16 mouse cellular contexts compared by ENCODE assay signal in genomic region chr12:16189441-16189840, GRCm38 (mm10).
DNase-seq lines count a peak whose midpoint lies in the region; ATAC-seq and TF ChIP-seq lines count a peak whose summit lies in the region.
"Had no signal": no experiment of that assay in that cellular context is flagged by ENCODE, and none has a peak within 500 bp of the region (broad histone marks: within the 10 kb centered on the region; RNA-seq: fewer than 3 reads in every experiment).

No protein-coding gene starts in this region.

- no peaks in the 10 kb centered on the region for H3K27me3 ChIP-seq in kidney, adult 2 months (replicated peaks; ENCODE audit: control insufficient read depth, insufficient read depth, low read length)
- H3K27me3 ChIP-seq in kidney, embryonic 15.5 days: peaks cover 2% of the 10 kb centered on the region; the same call in 1 of the 2 replicates
- H3K27me3 ChIP-seq in CH12.LX (replicated peaks): no peaks in the 10 kb centered on the region
- H3K27me3 ChIP-seq in hindbrain, embryonic 10.5 days (ENCODE audit: insufficient read depth, poor library complexity, severe bottlenecking): no peaks in the 10 kb centered on the region
- H3K27me3 ChIP-seq: forebrain, embryonic 12.5 days; hindbrain, embryonic 13.5 days; limb, embryonic 12.5 days had no signal

- no peaks in the 10 kb centered on the region for H3K4me1 ChIP-seq in kidney, adult 2 months (ENCODE audit: control insufficient read depth, insufficient read depth, low read length)
- H3K4me1 ChIP-seq in kidney, embryonic 15.5 days: peaks cover 16% of the 10 kb centered on the region
- H3K4me1 ChIP-seq in CH12.LX (ENCODE audit: control insufficient read depth in 1 of 2, insufficient read depth in 2 of 2): peaks cover 0 to 24% of the 10 kb centered on the region in 2 experiments; a peak in 2 of 4 replicates
- H3K4me1 ChIP-seq in cortical plate, adult 2 months (ENCODE audit: control insufficient read depth, insufficient read depth, low read length): no peaks in the 10 kb centered on the region; the same call in 1 of the 2 replicates
- peaks cover 7% of the 10 kb centered on the region for H3K4me1 ChIP-seq in hindbrain, embryonic 10.5 days (replicated peaks)

- DNase-seq in adrenal gland, adult (ENCODE audit: inconsistent age in 2 of 2, low spot score in 1 of 2): peak; percentile 17 to 78
- no peak for DNase-seq in adrenal gland, adult 18-20 months (ENCODE audit: low spot score in 2 of 2)
- DNase-seq in kidney, adult 2 months: peak; percentile 40
- DNase-seq in CH12.LX (ENCODE audit: extremely low read depth): peak; percentile 17
- DNase-seq in hindbrain, embryonic 10.5 days (ENCODE audit: low spot score): no peak
- no peak for DNase-seq in frontal cortex, postnatal 36 days (ENCODE audit: low spot score in 2 of 2)
- DNase-seq: gastrocnemius, postnatal 14 days; layer of hippocampus, postnatal 36 days had no signal

- ATAC-seq in kidney, embryonic 15.5 days (replicated peaks; ENCODE audit: low FRiP score): no peak
- ATAC-seq: activated CD4-positive, CD25-positive, alpha-beta regulatory T cell, adult 4 months; intestine, postnatal 0 days had no signal

- no peaks in the 10 kb centered on the region for H3K9me3 ChIP-seq in kidney, embryonic 15.5 days (replicated peaks)
- no peaks in the 10 kb centered on the region for H3K9me3 ChIP-seq in CH12.LX (replicated peaks; ENCODE audit: low read length)
- H3K9me3 ChIP-seq in hindbrain, embryonic 10.5 days: no peaks in the 10 kb centered on the region
- H3K9me3 ChIP-seq: forebrain, embryonic 12.5 days; hindbrain, embryonic 13.5 days; limb, embryonic 12.5 days had no signal

- in situ Hi-C loops in CH12.LX (cut with MboI; ENCODE audit: low pct_ligation_motif_present, low pct_unique_long_range_greater_than_20kb, low sequenced_read_pairs): loop anchor here (25.0 kb wide), 1 partner anchor 652 kb away; no protein-coding TSS in a partner anchor

- dilution Hi-C loops in CH12.LX (cut with MboI; ENCODE audit: extremely low pct_ligation_motif_present, extremely low pct_unique_long_range_greater_than_20kb, low sequenced_read_pairs): no loop called here

- TF ChIP-seq EP300 in CH12.LX (IDR thresholded peaks at IDR 0.05; ENCODE audit: low read length): no peak

- TF ChIP-seq POLR2A in kidney, adult 2 months (IDR thresholded peaks at IDR 0.05; ENCODE audit: low read depth, low read length): no peak
- no peak for TF ChIP-seq POLR2A in CH12.LX (IDR thresholded peaks at IDR 0.05; ENCODE audit: low read depth, low read length)
- no peak for TF ChIP-seq POLR2A in cortical plate, adult 2 months (IDR thresholded peaks at IDR 0.05; ENCODE audit: extremely low read depth, insufficient read depth, low read length)

- no peaks in the 10 kb centered on the region for H3K79me2 ChIP-seq in CH12.LX (replicated peaks; ENCODE audit: control insufficient read depth, extremely low read depth, insufficient read depth, poor library complexity, severe bottlenecking)

- peak; percentile 41 for TF ChIP-seq RAD21 in CH12.LX (IDR thresholded peaks at IDR 0.05; ENCODE audit: low read depth, low read length)

- TF ChIP-seq CTCF in kidney, adult 2 months (conservative IDR thresholded peaks at IDR 0.05; ENCODE audit: insufficient read depth, insufficient read length, low read depth, low read length): 0 out of 2 replicates have a peak, but pooled peaks have one; percentile 20
- peak in 1 of 2 experiments; percentile 28; a peak in 2 of 4 replicates for TF ChIP-seq CTCF in CH12.LX (conservative IDR thresholded peaks at IDR 0.05 in 1 of 2, IDR thresholded peaks at IDR 0.05 in 1 of 2; ENCODE audit: low read depth in 2 of 2, low read length in 2 of 2)
- 0 out of 2 replicates have a peak, but pooled peaks have one; percentile 0 for TF ChIP-seq CTCF in cortical plate, adult 2 months (IDR thresholded peaks at IDR 0.05; ENCODE audit: extremely low read depth, insufficient read depth, low read length)

- H3K36me3 ChIP-seq in kidney, adult 2 months (ENCODE audit: control insufficient read depth, insufficient read depth, low read length): no peaks in the 10 kb centered on the region
- no peaks in the 10 kb centered on the region for H3K36me3 ChIP-seq in kidney, embryonic 15.5 days
- H3K36me3 ChIP-seq in CH12.LX (replicated peaks in 1 of 2; ENCODE audit: control insufficient read depth in 1 of 2, insufficient read depth in 1 of 2, low read length in 1 of 2): no peaks in the 10 kb centered on the region
- H3K36me3 ChIP-seq in hindbrain, embryonic 10.5 days: no peaks in the 10 kb centered on the region
- H3K36me3 ChIP-seq: forebrain, embryonic 12.5 days; hindbrain, embryonic 13.5 days; limb, embryonic 12.5 days had no signal

- H3K27ac ChIP-seq in kidney, adult 2 months (ENCODE audit: insufficient read depth, low read depth, low read length): no peak overlapping the region
- H3K27ac ChIP-seq in kidney, embryonic 15.5 days: no peak overlapping the region
- no peak overlapping the region for H3K27ac ChIP-seq in CH12.LX (ENCODE audit: insufficient read depth, low read depth)
- no peak overlapping the region for H3K27ac ChIP-seq in cortical plate, adult 2 months (ENCODE audit: insufficient read depth, low read length)
- H3K27ac ChIP-seq in hindbrain, embryonic 10.5 days: no peak overlapping the region
- H3K27ac ChIP-seq: forebrain, embryonic 12.5 days; hindbrain, embryonic 13.5 days; limb, embryonic 12.5 days; stomach, postnatal 0 days had no signal

- no peak overlapping the region for H3K4me2 ChIP-seq in kidney, embryonic 15.5 days
- H3K4me2 ChIP-seq in CH12.LX (ENCODE audit: insufficient read depth, low read depth, poor library complexity, severe bottlenecking): no peak overlapping the region
- H3K4me2 ChIP-seq: forebrain, embryonic 12.5 days; hindbrain, embryonic 13.5 days; limb, embryonic 12.5 days had no signal

- H3K9ac ChIP-seq in kidney, embryonic 15.5 days: no peak overlapping the region
- no peak overlapping the region for H3K9ac ChIP-seq in CH12.LX (ENCODE audit: insufficient read depth, low read depth)
- H3K9ac ChIP-seq: forebrain, embryonic 12.5 days; hindbrain, embryonic 13.5 days; limb, embryonic 12.5 days had no signal

- H3K4me3 ChIP-seq in kidney, adult 2 months (ENCODE audit: insufficient read depth, low read depth, low read length): no peak overlapping the region
- H3K4me3 ChIP-seq in kidney, embryonic 15.5 days (replicated peaks): no peak overlapping the region
- no peak overlapping the region for H3K4me3 ChIP-seq in CH12.LX (replicated peaks in 1 of 3; ENCODE audit: low read depth in 2 of 3, low read length in 2 of 3, poor library complexity in 1 of 3)
- H3K4me3 ChIP-seq in cortical plate, adult 2 months (ENCODE audit: insufficient read depth, low read length): no peak overlapping the region
- no peak overlapping the region for H3K4me3 ChIP-seq in hindbrain, embryonic 10.5 days
- H3K4me3 ChIP-seq: forebrain, embryonic 12.5 days; hindbrain, embryonic 13.5 days; limb, embryonic 12.5 days had no signal

TF ChIP-seq in CH12.LX, 34 proteins besides CTCF, POLR2A, EP300 and RAD21:
- no peak for TF ChIP-seq JUN (IDR thresholded peaks at IDR 0.05; ENCODE audit: insufficient read depth, low read depth, low read length)
- no peak for TF ChIP-seq TCF12 (IDR thresholded peaks at IDR 0.05; ENCODE audit: low read depth, low read length)
- TF ChIP-seq MEF2A (IDR thresholded peaks at IDR 0.05; ENCODE audit: borderline replicate concordance, low read depth, low read length): no peak
- no peak for TF ChIP-seq USF1 (IDR thresholded peaks at IDR 0.05; ENCODE audit: low read depth, low read length)
- no peak for TF ChIP-seq TBP (conservative IDR thresholded peaks at IDR 0.05; ENCODE audit: low read depth, low read length)
- peak; percentile 22 for TF ChIP-seq SMC3 (IDR thresholded peaks at IDR 0.05; ENCODE audit: low read depth, low read length)

Comparison
In these comparisons a context has a peak if more than half of its experiments do, and no peak if none do; other contexts are left out.
1. DNase-seq: peak in adrenal gland, adult (2 of 2), kidney, adult 2 months (single experiment) and CH12.LX (single experiment); none in adrenal gland, adult 18-20 months (0 of 2), hindbrain, embryonic 10.5 days (single experiment) and frontal cortex, postnatal 36 days (0 of 2).